Mouse (Mus musculus): ENCODE results near the gene Zbtb12.

DNA sequence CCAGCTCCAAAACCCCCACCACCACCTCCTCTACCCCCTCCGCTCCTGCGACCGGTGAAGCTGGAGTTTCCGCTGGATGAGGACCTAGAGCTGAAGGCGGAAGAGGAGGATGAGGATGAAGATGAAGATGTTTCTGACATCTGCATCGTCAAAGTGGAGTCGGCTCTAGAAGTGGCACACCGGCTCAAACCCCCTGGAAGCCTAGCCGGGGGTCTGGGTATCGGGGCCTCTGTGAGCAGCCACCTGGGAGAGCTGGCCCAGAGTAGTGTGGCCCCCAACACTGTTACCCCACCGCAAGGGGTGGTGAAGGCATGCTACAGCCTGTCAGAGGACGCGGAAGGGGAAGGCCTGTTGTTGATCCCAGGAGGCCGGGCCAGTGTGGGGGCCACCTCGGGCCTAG, 16.4 kb downstream of the Zbtb12 start:
- TF ChIP-seq GATA1 (IDR thresholded peaks at IDR 0.05; ENCODE audit: borderline replicate concordance, low read length) = no peak
- no peak for TF ChIP-seq FLI1 (IDR thresholded peaks at IDR 0.05; ENCODE audit: low read length)
